Mouse (Mus musculus) CH12.LX (cell line): ENCODE measurements around the gene Nkd1.

Experiments used
- CHD1 ChIP-seq: IDR thresholded peaks from 2 replicates; pipeline ENCODE4 v1.6.1; 2012; ENCODE audit warnings: low read depth, low read length, improper control_type of control experiment, inconsistent platforms
- CHD2 ChIP-seq: IDR thresholded peaks from 2 replicates; pipeline ENCODE4 v1.6.1; 2011; ENCODE audit warnings: low read length, improper control_type of control experiment
- CTCF ChIP-seq, 2 experiments: IDR thresholded peaks in 1 of 2; conservative IDR thresholded peaks in 1 of 2; 2 replicates each; pipeline ENCODE4 v1.5.1; 2011 to 2012; ENCODE audit warnings: low read depth in 2 of 2, low read length in 2 of 2, improper control_type of control experiment in 1 of 2, inconsistent platforms in 1 of 2, mild to moderate bottlenecking in 1 of 2, moderate library complexity in 1 of 2
- E2F4 ChIP-seq: IDR thresholded peaks from 2 replicates; pipeline ENCODE4 v1.6.1; 2011; ENCODE audit warnings: low read depth, low read length, improper control_type of control experiment; ENCODE audit not compliant: insufficient replicate concordance
- ELF1 ChIP-seq: IDR thresholded peaks from 2 replicates; pipeline ENCODE4 v1.6.1; 2014; ENCODE audit warnings: low read depth, mild to moderate bottlenecking, inconsistent platforms, low read length, improper control_type of control experiment
- MYC ChIP-seq: IDR thresholded peaks from 2 replicates; pipeline ENCODE4 v1.6.1; 2011; ENCODE audit warnings: low read depth, mild to moderate bottlenecking, improper control_type of control experiment, low read length
- POLR2A ChIP-seq: IDR thresholded peaks from 2 replicates; pipeline ENCODE4 v1.6.1; 2011; ENCODE audit warnings: low read depth, mild to moderate bottlenecking, improper control_type of control experiment, low read length
- USF2 ChIP-seq: conservative IDR thresholded peaks from 2 replicates; pipeline ENCODE4 v1.6.1; 2011; ENCODE audit warnings: low read depth, low read length, improper control_type of control experiment

GRCm38 (mm10) chr8:88511061-88511460, 10.1 kb upstream of the Nkd1 start:
- TF ChIP-seq CTCF (conservative IDR thresholded peaks at IDR 0.05 in 1 of 2, IDR thresholded peaks at IDR 0.05 in 1 of 2; ENCODE audit: low read depth in 2 of 2, low read length in 2 of 2), result no peak
- no peak for TF ChIP-seq MYC
- TF ChIP-seq USF2, result no peak
- TF ChIP-seq CHD1, result no peak
- TF ChIP-seq POLR2A, result no peak
- no peak for TF ChIP-seq ELF1
- no peak for TF ChIP-seq CHD2
- TF ChIP-seq E2F4, result no peak
